Mouse (Mus musculus): ENCODE data around the gene Rchy1.

DNA sequence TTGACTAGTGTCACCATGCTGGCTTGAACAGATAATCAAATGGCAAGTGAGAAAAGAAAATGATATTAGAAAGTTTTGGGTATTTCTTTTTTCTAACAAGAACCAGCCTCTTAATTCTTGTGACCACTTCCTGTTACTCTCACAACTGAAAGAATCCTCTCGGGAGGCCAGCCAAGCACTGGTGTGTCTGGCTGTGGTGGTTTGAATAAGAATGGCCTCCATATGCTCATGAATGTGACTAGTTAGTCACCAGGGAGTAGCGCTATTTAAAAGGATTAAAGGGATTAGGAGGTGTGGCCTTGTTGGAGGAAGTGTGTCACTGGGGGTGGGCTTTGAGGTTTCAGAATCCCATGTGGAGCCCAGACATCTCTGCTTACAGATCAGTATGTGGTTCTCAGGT lies 22.9 kb upstream of the Rchy1 start:
- no peak for TF ChIP-seq CTCF (IDR thresholded peaks at IDR 0.05; ENCODE audit: low read depth)
- no peak for TF ChIP-seq EP300 (optimal IDR thresholded peaks at IDR 0.05)

Measured in stomach, postnatal 0 days (tissue).